Mouse (Mus musculus): ENCODE measurements around the gene Cirbp.

- no peak for TF ChIP-seq CTCF (IDR thresholded peaks at IDR 0.05; ENCODE audit: control insufficient read depth, insufficient read depth, insufficient replicate concordance, low read depth, low read length)
- TF ChIP-seq POLR2A (IDR thresholded peaks at IDR 0.05; ENCODE audit: control insufficient read depth, low read depth, low read length), result no peak
Measured at GRCm38 (mm10) chr10:80150226-80151210, 15.3 kb upstream of the Cirbp start.

Data from testis, adult 2 months (tissue).